Mouse (Mus musculus) ES-Bruce4 (cell line): Measurements from ENCODE around the gene Tiam1.

Source experiments
- CTCF ChIP-seq: IDR thresholded peaks from one replicate; pipeline ENCODE4 v1.8.1; 2011; ENCODE audit warnings: low read depth, low read length
- EP300 ChIP-seq: IDR thresholded peaks from 2 replicates; pipeline ENCODE4 v1.6.1; 2011; ENCODE audit warnings: low read depth, low read length; ENCODE audit not compliant: insufficient read depth
- POLR2A ChIP-seq: IDR thresholded peaks from one replicate; pipeline ENCODE4 v1.8.1; 2011; ENCODE audit warnings: low read length; ENCODE audit not compliant: insufficient read depth

GRCm38 (mm10) chr16:90142247-90142573 is 1.4 kb downstream of the Tiam1 start:
- no peak for TF ChIP-seq POLR2A
- no peak for TF ChIP-seq EP300
- no peak for TF ChIP-seq CTCF
